Mouse (Mus musculus): Measurements from ENCODE around the gene Parp8. TPM values are rescaled to one million over a fixed set of nuclear protein-coding genes. Genes with fewer than 3 reads are reported as not detected.

The Parp8 gene
- polyA plus RNA-seq, 1 experiment from 2014 or later, result 21.1 TPM

- ATAC-seq (ENCODE audit: insufficient number of reproducible peaks, low FRiP score, low TSS enrichment, low read depth), result no peak
- Histone ChIP-seq H3K9me3 (replicated peaks) (no peaks in the 10 kb centered on the region), H3K4me3 (replicated peaks) (no peak overlapping the region), H3K9ac (no peak overlapping the region), H3K36me3 (no peaks in the 10 kb centered on the region), H3K27ac (replicated peaks) (no peak overlapping the region), H3K4me2 (replicated peaks) (no peak overlapping the region), H3K27me3 (no peaks in the 10 kb centered on the region), H3K4me1 (no peaks in the 10 kb centered on the region)
- WGBS, result 83% methylated on average over 5 of the region's 5 CpGs
These were observed 8.5 kb upstream of the Parp8 start for GRCm38 (mm10) chr13:117033676-117034308.

DNA sequence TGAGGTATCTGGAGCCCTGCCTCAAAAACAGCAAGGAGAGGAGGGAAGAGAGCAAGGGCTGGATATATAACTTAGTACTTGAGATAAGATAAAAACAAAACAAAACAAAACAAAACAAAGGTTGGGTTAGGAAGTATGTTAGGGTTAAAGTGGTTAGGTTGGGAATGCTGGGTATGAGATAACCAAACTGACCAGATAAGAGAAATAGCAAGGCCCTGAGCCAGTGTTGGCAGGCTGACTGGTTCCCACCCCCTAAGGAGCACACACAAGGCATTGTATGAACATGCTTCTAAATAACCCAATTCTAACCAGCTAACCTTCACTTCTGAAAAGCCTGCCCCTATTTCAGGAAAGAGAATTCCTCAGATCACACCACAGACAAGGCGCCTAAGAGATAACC is 7.1 kb upstream of the Parp8 start:
- Histone ChIP-seq H3K27me3 (no peaks in the 10 kb centered on the region), H3K36me3 (no peaks in the 10 kb centered on the region), H3K9me3 (replicated peaks) (no peaks in the 10 kb centered on the region), H3K4me3 (replicated peaks) (no peak overlapping the region), H3K4me2 (replicated peaks) (no peak overlapping the region), H3K4me1 (peaks cover 3% of the 10 kb centered on the region; the same call in 1 of the 2 replicates), H3K27ac (replicated peaks) (no peak overlapping the region), H3K9ac (no peak overlapping the region)
- ATAC-seq (ENCODE audit: insufficient number of reproducible peaks, low FRiP score, low TSS enrichment, low read depth), result no peak
- 94% methylated on average over 1 of the region's 1 CpGs for WGBS

DNA sequence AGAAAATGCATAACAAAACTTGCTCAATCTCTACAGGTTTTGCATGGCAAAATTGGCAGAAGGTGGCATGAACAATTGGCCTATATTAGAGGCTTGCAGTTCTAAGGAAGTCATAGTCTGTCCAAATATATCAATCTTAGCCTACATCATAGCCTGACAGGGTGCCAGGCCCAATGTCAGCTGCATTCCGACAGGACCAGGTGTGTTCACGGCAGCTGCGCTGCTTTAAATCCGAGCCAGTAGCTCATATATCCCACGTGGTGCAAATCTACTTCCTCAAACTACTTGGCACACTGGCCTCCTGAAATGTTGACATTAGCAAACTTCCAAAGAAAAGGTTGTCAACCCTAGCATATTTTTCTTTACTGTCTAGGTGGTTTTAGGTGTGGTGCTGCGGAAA is 6.2 kb upstream of the Parp8 start:
- H3K4me2 ChIP-seq (replicated peaks), result no peak overlapping the region
- ATAC-seq (ENCODE audit: insufficient number of reproducible peaks, low FRiP score, low TSS enrichment, low read depth), result no peak

DNA sequence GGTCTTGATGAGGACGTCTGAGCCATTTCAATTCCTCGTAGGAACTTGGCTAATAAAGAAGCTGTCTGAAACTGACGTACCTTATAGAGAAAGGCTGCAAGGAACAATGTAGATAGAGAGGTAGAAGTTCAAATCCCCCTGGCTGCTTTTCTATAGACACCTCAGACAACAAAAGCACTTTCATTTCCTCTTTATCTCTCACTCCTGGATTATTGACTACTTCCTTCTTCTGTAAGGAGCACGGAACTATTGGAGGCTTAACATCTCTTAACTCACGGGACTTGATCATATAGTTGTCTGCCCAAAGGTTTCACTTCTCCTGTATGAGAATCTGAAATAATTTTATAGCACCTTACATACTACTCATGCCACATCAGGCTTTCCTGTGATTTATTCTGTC is 2.9 kb upstream of the Parp8 start:
- H3K9ac ChIP-seq, result no peak overlapping the region
- 76% methylated on average over 5 of the region's 5 CpGs for WGBS
- H3K36me3 ChIP-seq, result no peaks in the 10 kb centered on the region
- H3K27me3 ChIP-seq, result no peaks in the 10 kb centered on the region
- no peaks in the 10 kb centered on the region for H3K9me3 ChIP-seq (replicated peaks)
- H3K27ac ChIP-seq (replicated peaks), result no peak overlapping the region
- H3K4me2 ChIP-seq (replicated peaks), result no peak overlapping the region
- H3K4me3 ChIP-seq (replicated peaks), result no peak overlapping the region
- peaks cover 26% of the 10 kb centered on the region for H3K4me1 ChIP-seq
- ATAC-seq (ENCODE audit: insufficient number of reproducible peaks, low FRiP score, low TSS enrichment, low read depth), result no peak

More for the DNA sequence above, 6.2 kb upstream of the Parp8 start:
- Histone ChIP-seq H3K27ac (replicated peaks) (no peak overlapping the region), H3K36me3 (no peaks in the 10 kb centered on the region), H3K4me1 (peaks cover 12% of the 10 kb centered on the region), H3K9ac (no peak overlapping the region), H3K27me3 (no peaks in the 10 kb centered on the region), H3K9me3 (replicated peaks) (no peaks in the 10 kb centered on the region), H3K4me3 (replicated peaks) (no peak overlapping the region)
- WGBS, result 55% methylated on average over 6 of the region's 6 CpGs

DNA sequence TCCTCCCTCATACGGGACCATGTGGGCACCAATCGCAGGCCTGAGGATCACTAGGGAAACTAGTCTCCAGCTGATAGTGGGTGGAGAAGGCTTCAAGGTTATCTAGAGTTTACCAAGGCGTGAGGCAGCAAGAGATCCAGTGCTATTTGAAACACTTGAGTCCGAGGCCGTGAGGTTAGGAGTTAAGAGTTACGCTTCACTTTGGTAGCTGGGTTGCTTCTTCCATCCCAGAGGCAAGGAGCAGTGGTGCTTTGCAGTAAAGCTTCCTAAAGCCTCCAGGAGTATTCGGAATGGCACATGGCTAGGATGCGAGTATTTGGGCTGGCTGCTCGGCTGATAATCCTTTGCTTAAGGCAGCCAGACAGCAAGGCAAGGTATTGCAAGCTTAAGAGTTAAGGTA is 2.0 kb upstream of the Parp8 start:
- H3K4me2 ChIP-seq (replicated peaks), result no peak overlapping the region
- H3K9me3 ChIP-seq (replicated peaks), result no peaks in the 10 kb centered on the region
- peaks cover 27% of the 10 kb centered on the region for H3K4me1 ChIP-seq
- H3K27ac ChIP-seq (replicated peaks), result no peak overlapping the region
- no peak overlapping the region for H3K9ac ChIP-seq
- H3K4me3 ChIP-seq (replicated peaks), result no peak overlapping the region
- no peaks in the 10 kb centered on the region for H3K36me3 ChIP-seq
- H3K27me3 ChIP-seq, result no peaks in the 10 kb centered on the region
- 75% methylated on average over 9 of the region's 9 CpGs for WGBS
- no peak for ATAC-seq (ENCODE audit: insufficient number of reproducible peaks, low FRiP score, low TSS enrichment, low read depth)

GRCm38 (mm10) chr13:117026276-117026780 is 991 bp upstream of the Parp8 start:
- Histone ChIP-seq H3K27ac (replicated peaks) (peak overlapping the region; percentile 94), H3K9ac (no peak overlapping the region), H3K27me3 (no peaks in the 10 kb centered on the region), H3K4me3 (replicated peaks) (peak overlapping the region; percentile 91), H3K9me3 (replicated peaks) (no peaks in the 10 kb centered on the region), H3K36me3 (no peaks in the 10 kb centered on the region), H3K4me1 (peaks cover 27% of the 10 kb centered on the region), H3K4me2 (replicated peaks) (peak overlapping the region; percentile 74)
- ATAC-seq (ENCODE audit: insufficient number of reproducible peaks, low FRiP score, low TSS enrichment, low read depth), result no peak
- WGBS, result 44% methylated on average over 7 of the region's 7 CpGs

- under 1% methylated on average over 17 of the region's 18 CpGs for WGBS
- Histone ChIP-seq H3K4me3 (replicated peaks) (peak overlapping the region; percentile 91), H3K4me1 (peaks cover 31% of the 10 kb centered on the region), H3K9me3 (replicated peaks) (no peaks in the 10 kb centered on the region), H3K9ac (peak overlapping the region; percentile 80), H3K4me2 (replicated peaks) (peak overlapping the region; percentile 74), H3K27ac (replicated peaks) (peak overlapping the region; percentile 94), H3K36me3 (no peaks in the 10 kb centered on the region), H3K27me3 (no peaks in the 10 kb centered on the region)
- peak; percentile 20 for ATAC-seq (ENCODE audit: insufficient number of reproducible peaks, low FRiP score, low TSS enrichment, low read depth)
These were observed 466 bp downstream of the Parp8 start for GRCm38 (mm10) chr13:117024916-117025225.

- Histone ChIP-seq H3K9ac (peak overlapping the region; percentile 80), H3K4me3 (replicated peaks) (peak overlapping the region; percentile 91), H3K4me2 (replicated peaks) (peak overlapping the region; percentile 74), H3K27me3 (no peaks in the 10 kb centered on the region), H3K27ac (replicated peaks) (peak overlapping the region; percentile 94), H3K4me1 (peaks cover 31% of the 10 kb centered on the region), H3K36me3 (no peaks in the 10 kb centered on the region), H3K9me3 (replicated peaks) (no peaks in the 10 kb centered on the region)
- ATAC-seq (ENCODE audit: insufficient number of reproducible peaks, low FRiP score, low TSS enrichment, low read depth), result peak; percentile 73
- under 1% methylated on average over 63 of the region's 64 CpGs for WGBS
These were observed 1.0 kb downstream of the Parp8 start for GRCm38 (mm10) chr13:117024127-117024915.

DNA sequence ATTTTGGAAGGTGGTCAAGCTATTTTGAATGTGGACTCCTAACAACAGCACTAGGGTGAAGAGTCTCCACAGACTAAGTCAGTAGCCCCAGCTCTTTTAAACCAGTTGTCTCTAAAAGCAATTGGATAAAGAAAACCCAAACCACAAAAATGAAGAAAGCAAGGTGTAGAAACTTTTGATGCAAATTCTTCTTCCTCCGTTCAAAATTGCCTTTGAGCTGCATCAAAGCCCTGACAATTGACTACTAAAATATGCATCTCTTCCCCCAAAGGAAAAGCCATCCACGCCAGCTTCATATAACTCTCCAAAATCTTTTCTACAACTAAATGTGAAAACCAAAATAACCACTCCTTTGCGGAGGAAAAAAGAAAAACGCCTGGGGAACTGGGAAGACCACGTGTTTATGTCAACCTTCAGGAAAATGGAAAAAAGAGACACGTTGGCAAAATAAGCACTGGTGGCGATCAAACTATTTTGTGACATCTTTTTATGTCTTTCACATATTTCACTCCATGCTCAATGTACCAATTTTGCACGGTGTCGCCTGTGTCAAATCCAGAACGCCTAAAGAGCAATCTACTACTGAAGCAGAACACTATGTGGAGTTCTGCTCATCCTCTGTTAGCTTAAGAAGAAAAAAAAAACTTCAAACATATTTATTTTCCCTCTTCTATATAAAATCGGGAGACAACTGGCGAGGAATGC is 1.8 kb downstream of the Parp8 start:
- peak overlapping the region; percentile 74 for H3K4me2 ChIP-seq (replicated peaks)
- 6% methylated on average over 12 of the region's 12 CpGs for WGBS
- H3K27me3 ChIP-seq, result no peaks in the 10 kb centered on the region
- no peak for ATAC-seq (ENCODE audit: insufficient number of reproducible peaks, low FRiP score, low TSS enrichment, low read depth)
- peak overlapping the region; percentile 80; the same call in 1 of the 2 replicates for H3K9ac ChIP-seq
- H3K4me1 ChIP-seq, result peaks cover 31% of the 10 kb centered on the region
- no peaks in the 10 kb centered on the region for H3K36me3 ChIP-seq
- H3K9me3 ChIP-seq (replicated peaks), result no peaks in the 10 kb centered on the region
- H3K27ac ChIP-seq (replicated peaks), result peak overlapping the region; percentile 94
- H3K4me3 ChIP-seq (replicated peaks), result peak overlapping the region; percentile 91

- H3K4me2 ChIP-seq (replicated peaks), result no peak overlapping the region
- no peak for ATAC-seq (ENCODE audit: insufficient number of reproducible peaks, low FRiP score, low TSS enrichment, low read depth)
- peaks cover 13% of the 10 kb centered on the region for H3K4me1 ChIP-seq
- WGBS, result 57% methylated on average over 6 of the region's 6 CpGs
- H3K9me3 ChIP-seq (replicated peaks), result no peaks in the 10 kb centered on the region
- no peak overlapping the region for H3K27ac ChIP-seq (replicated peaks)
- H3K36me3 ChIP-seq, result no peaks in the 10 kb centered on the region
- no peaks in the 10 kb centered on the region for H3K27me3 ChIP-seq
- no peak overlapping the region for H3K9ac ChIP-seq
- H3K4me3 ChIP-seq (replicated peaks), result no peak overlapping the region
These were observed 4.7 kb downstream of the Parp8 start for GRCm38 (mm10) chr13:117020631-117021030.

DNA sequence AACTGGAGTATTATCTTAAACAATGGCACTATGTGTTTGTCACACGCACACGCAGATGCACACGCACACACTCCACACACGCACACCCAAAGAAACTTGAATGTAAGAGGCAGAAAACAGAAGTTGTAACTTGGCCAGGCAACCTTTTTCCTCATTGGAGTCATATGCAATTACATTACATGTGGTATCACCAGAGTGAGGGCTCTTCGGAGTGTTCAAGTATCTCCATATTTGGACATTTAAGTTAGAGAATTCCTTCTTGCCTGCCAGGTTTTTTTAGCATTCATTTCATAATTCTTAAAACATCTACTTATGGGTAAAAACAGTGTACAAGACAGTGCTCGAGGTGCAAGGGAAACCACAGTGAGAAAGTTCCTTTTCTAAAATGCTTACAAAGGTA is 6.7 kb downstream of the Parp8 start:
- Histone ChIP-seq H3K27ac (replicated peaks) (no peak overlapping the region), H3K27me3 (no peaks in the 10 kb centered on the region), H3K9ac (no peak overlapping the region), H3K9me3 (replicated peaks) (no peaks in the 10 kb centered on the region), H3K4me1 (peaks cover 9% of the 10 kb centered on the region), H3K4me2 (replicated peaks) (no peak overlapping the region), H3K36me3 (no peaks in the 10 kb centered on the region), H3K4me3 (replicated peaks) (no peak overlapping the region)
- ATAC-seq (ENCODE audit: insufficient number of reproducible peaks, low FRiP score, low TSS enrichment, low read depth), result no peak
- 80% methylated on average over 6 of the region's 6 CpGs for WGBS

All from embryonic facial prominence, embryonic 15.5 days (tissue).